Mouse (Mus musculus): ENCODE data around the gene Gmps. TPM values are rescaled to one million over a fixed set of nuclear protein-coding genes. Genes with fewer than 3 reads are reported as not detected.

Gene Gmps
- polyA plus RNA-seq (2017; shearing (Covaris generic)): 23.6 TPM

DNA sequence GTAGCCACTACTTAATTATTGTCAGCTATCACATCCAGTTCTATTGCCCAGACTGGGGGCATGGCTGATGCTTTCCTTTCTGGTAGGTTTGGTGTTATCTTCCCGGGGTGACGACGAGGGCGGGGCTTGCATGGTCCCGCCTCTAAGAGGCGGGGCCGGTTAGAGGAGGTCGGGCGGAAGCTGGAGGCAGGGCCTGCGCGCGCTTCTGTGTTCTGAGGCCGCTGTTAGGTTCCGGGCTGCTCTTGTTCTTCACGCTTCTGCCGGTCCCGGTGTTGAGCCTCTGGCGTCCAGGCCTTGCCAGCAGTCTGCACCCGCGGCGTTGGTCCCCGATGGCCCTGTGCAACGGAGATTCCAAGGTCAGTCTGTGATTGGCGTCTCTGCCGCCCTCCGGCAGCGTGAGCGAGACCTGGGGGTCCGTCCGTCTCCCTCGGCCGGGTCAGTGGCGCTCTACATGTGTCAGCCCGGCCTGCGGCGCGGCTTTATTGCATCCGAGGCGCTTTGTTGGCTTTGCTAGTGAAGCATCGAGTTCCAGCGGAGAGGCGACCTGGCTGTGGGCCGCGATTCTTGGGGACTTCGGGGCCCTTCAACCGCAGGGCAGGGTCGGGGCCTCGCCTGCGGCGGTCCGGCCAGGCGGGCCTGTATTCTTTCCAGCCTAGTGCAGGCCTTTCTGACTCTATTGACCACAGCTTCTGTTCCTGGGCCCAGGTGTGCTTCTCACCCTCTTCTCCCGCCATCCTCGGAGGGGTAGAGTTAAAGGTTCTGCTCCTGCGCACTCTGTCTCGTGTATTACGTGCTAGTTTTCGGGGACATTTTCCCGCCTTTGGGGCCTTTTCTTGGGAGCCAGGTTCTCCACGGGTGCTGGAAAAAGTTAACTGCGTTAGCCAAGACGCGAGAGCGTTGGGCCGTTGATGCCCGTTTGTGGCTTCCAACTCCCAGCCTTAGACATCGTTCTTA lies at the start of gene Gmps:
TSS of gene Gmps (plus strand) at position 152 of the 954 bp plus-strand sequence.

DNA sequence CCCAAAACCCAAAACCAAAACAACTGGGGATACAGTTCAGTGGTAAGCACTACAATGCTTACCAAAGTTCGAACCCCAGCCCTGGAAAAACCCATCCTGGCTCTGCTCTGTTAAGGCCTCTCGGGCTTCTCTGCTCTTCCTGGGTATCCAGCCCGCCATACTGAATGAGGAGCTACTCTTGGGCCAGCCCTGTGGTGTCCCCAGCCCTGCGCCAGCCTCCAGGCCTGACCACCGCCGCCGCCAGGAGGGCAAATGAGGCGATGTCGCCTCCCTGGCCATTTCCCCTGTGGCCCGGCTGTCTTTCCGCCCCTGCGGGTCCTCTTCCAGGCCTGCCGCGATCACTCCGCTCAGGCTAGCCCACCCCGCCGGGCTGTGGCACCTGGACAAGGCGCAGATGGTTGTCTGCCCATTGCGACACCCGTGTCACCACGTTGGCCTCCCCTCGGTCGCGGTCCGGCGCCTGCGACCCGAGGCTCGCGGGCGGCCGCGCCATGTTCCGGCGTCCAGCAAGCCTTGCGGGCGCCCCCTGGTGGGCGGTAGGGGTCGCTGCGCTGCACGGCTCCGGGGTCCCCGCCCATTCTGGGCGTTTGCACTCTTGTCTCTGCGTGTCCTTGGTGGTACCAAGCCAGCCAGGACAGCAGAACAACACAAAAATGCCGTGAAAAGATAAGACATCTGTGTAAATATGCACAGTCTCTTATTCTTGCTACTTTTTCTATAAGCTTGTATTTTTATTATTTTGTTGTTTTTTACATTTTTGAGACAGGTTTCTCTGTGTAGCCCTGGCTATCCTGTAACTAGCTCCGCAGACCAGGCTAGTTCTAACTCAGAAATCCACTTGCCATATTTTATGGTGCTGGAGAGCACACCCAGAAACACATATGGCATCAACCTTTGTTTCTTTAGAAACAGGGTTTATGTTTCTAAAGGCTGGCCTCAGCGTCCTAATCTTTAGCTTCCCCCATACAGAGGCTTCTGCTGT lies 46.7 kb upstream of the Gmps start, which contains the start of gene E130311K13Rik:
TSS of gene E130311K13Rik (minus strand) at position 595 of the 982 bp plus-strand sequence.

DNA sequence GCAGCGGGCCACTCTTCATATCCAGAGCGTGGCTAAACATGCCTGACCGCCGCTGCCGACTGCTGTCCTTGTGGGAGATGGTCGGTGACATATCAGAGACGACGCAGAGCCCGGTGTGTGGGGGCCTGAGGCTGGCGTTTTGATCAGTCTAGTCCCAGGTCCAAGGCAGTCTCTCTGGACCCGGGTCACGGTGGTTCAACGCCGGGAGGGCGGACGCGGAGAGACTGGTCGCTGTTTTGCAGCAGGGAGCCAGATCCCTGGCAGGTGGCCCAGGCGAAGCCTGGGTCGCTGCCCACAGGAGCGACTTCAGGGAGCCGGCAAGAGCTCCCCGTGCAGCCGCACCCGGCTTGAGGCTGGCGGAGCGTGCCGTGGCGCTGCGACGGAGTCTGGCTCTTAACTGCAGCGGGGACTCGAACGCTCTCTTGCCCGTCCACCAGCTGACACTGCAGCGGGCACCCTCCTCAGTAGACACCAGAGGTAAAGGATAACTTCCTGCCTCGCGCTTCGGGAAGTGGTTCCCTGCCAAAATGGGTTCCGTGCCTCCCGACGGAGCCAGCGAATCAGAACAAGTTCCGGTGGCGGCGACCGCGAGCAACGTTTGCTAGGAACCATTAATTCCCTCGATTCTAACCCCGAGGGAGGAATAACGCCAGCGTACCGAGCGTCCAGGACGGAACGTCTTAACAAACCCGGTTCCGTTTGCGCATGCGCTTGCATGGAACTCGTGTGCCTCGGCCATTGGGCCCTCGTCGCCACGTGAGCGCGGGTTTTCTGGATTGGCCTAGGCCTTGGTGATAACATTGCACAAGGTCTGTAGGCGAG lies 11.6 kb upstream of the Gmps start, which contains the start of gene Slc33a1:
TSS of gene Slc33a1 (minus strand) at position 669 of the 822 bp plus-strand sequence.

Other genes starting within 250 kb of the Gmps start
- gene Plch1, start 76.6 kb upstream of the Gmps start, polyA plus RNA-seq (2017; shearing (Covaris generic)): not detected
- gene E130311K13Rik, start 46.6 kb upstream of the Gmps start, polyA plus RNA-seq (2017; shearing (Covaris generic)): 11.9 TPM
- 19.4 TPM for gene Slc33a1, start 11.3 kb upstream of the Gmps start, polyA plus RNA-seq (2017; shearing (Covaris generic))
- gene Vmn2r1, start 105.4 kb downstream of the Gmps start, polyA plus RNA-seq (2017; shearing (Covaris generic)): 0.04 TPM
- 0.08 TPM for gene Vmn2r2, start 165.8 kb downstream of the Gmps start, polyA plus RNA-seq (2017; shearing (Covaris generic))